Comparison of ENCODE assay signal across 8 mouse cellular contexts in the genomic region with DNA sequence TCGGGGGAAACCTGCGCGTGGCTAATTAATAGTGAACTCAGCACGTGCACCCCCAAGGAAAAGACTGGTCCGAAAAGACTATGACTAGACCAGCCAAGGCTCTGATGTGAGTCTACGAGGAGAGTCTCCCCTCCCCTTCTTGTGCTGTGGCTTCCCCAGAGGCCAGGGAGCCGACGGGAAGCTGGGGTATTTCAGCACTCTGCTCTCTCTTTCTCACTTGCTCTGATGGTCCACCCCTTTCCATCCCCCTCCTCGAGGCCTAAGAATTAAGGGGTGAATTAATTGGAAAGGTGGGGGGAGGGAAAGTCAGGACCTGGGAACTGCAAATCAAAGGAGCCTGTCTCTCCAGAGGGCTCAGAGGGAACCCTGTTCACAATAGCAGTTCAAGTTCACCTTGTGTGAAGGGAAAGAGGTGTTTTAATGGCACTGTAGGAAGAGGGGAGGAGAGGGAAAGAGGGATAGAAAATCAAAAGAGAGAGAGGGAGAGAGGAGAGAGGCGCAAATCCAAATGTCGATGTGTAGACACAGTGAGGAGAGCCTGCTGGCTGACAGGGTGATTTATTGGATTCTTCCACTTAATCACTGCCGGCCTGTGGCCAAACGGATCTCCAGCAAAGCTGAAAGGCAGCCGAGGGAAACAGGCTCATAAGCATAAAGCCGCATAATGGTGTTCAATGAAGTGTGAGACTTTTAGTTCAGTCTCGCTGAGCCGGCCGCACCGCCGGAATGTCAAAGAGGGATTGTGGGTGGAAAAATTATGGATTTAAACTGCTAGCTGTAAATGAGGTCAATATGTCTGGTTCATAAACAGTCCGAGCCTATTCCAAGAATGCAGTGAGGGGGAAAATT.
DNase-seq lines count a peak whose midpoint lies in the region; ATAC-seq lines count a peak whose summit lies in the region.

No protein-coding gene starts in this region.

- intact Hi-C loops in heart, postnatal 36 days (cut with DNase I) = no loop called here

- no peak for ATAC-seq in heart, embryonic 11.5 days (replicated peaks; ENCODE audit: insufficient number of reproducible peaks, low FRiP score, low TSS enrichment)
- ATAC-seq in kidney, embryonic 15.5 days (replicated peaks; ENCODE audit: low FRiP score) = peak; percentile 94
- peak; percentile 84 for ATAC-seq in limb, embryonic 15.5 days (ENCODE audit: insufficient number of reproducible peaks, low FRiP score, low TSS enrichment, low read depth)

- H3K4me2 ChIP-seq in heart, embryonic 11.5 days = peak overlapping the region; percentile 64
- peak overlapping the region; percentile 60 for H3K4me2 ChIP-seq in kidney, embryonic 15.5 days
- peak overlapping the region; percentile 42 for H3K4me2 ChIP-seq in limb, embryonic 15.5 days

- H3K4me1 ChIP-seq in heart, embryonic 11.5 days (ENCODE audit: control insufficient read depth, insufficient read depth, low read length) = no peaks in the 10 kb centered on the region
- peaks cover 28% of the 10 kb centered on the region for H3K4me1 ChIP-seq in kidney, embryonic 15.5 days
- peaks cover 12% of the 10 kb centered on the region for H3K4me1 ChIP-seq in limb, embryonic 15.5 days

- H3K9me3 ChIP-seq in heart, embryonic 11.5 days (replicated peaks; ENCODE audit: control insufficient read depth, low read length) = no peaks in the 10 kb centered on the region
- no peaks in the 10 kb centered on the region for H3K9me3 ChIP-seq in kidney, embryonic 15.5 days (replicated peaks)
- no peaks in the 10 kb centered on the region for H3K9me3 ChIP-seq in limb, embryonic 15.5 days

- H3K27ac ChIP-seq in heart, embryonic 11.5 days (ENCODE audit: low read depth, low read length) = no peak overlapping the region
- H3K27ac ChIP-seq in kidney, embryonic 15.5 days = peak overlapping the region; percentile 68
- H3K27ac ChIP-seq in limb, embryonic 15.5 days = 0 out of 2 replicates have a peak overlapping the region, but pooled peaks have one; percentile 28

- peak overlapping the region; percentile 16; the same call in 1 of the 2 replicates for H3K9ac ChIP-seq in heart, embryonic 11.5 days (ENCODE audit: low read depth, low read length)
- no peak overlapping the region for H3K9ac ChIP-seq in kidney, embryonic 15.5 days
- H3K9ac ChIP-seq in limb, embryonic 15.5 days = no peak overlapping the region

- peak overlapping the region; percentile 33 for H3K4me3 ChIP-seq in heart, embryonic 11.5 days (ENCODE audit: low read depth, low read length)
- peak overlapping the region; percentile 28 for H3K4me3 ChIP-seq in kidney, embryonic 15.5 days (replicated peaks)
- peak overlapping the region; percentile 21 for H3K4me3 ChIP-seq in limb, embryonic 15.5 days

- H3K27me3 ChIP-seq in heart, embryonic 11.5 days (ENCODE audit: control insufficient read depth, insufficient read depth, low read length) = peaks cover 3% of the 10 kb centered on the region
- H3K27me3 ChIP-seq in kidney, embryonic 15.5 days = peaks cover 55% of the 10 kb centered on the region
- H3K27me3 ChIP-seq in limb, embryonic 15.5 days = peaks cover 23% of the 10 kb centered on the region; the same call in 1 of the 2 replicates

- no peaks in the 10 kb centered on the region for H3K36me3 ChIP-seq in heart, embryonic 11.5 days (ENCODE audit: control insufficient read depth, insufficient read depth, low read length)
- H3K36me3 ChIP-seq in kidney, embryonic 15.5 days = no peaks in the 10 kb centered on the region
- no peaks in the 10 kb centered on the region for H3K36me3 ChIP-seq in limb, embryonic 15.5 days

- no peak for DNase-seq in heart, postnatal 36 days
- DNase-seq in cerebellum, adult 8-10 months = peak; percentile 20
- peak; percentile 15 to 57 for DNase-seq in frontal cortex, adult 2 months (ENCODE audit: extremely low spot score in 1 of 2, low spot score in 1 of 2)
- DNase-seq in retina, embryonic 14.5 days (ENCODE audit: low spot score) = peak; percentile 96
- DNase-seq in B cell, adult 2 months = no peak

- 4% methylated on average over 21 of the region's 21 CpGs for WGBS in heart, embryonic 11.5 days (ENCODE audit: insufficient replicate concordance)
- WGBS in kidney, embryonic 15.5 days = 3% methylated on average over 21 of the region's 21 CpGs
- WGBS in limb, embryonic 15.5 days = 6% methylated on average over 21 of the region's 21 CpGs

Comparison
In these comparisons a context has a peak if more than half of its experiments do, and no peak if none do; other contexts are left out.
1. DNase-seq: peak in cerebellum, adult 8-10 months (single experiment), frontal cortex, adult 2 months (2 of 2) and retina, embryonic 14.5 days (single experiment); none in heart, postnatal 36 days (0 of 2) and B cell, adult 2 months (0 of 2).
2. Peak in every context shown above with its lines, with median percentiles within 50 percentile points of each other: H3K4me2 ChIP-seq and H3K4me3 ChIP-seq.